Mouse (Mus musculus): ENCODE results near the gene Hexim1. TPM values are rescaled to one million over a fixed set of nuclear protein-coding genes. Genes with fewer than 3 reads are reported as not detected.

Hexim1 gene
- polyA plus RNA-seq (2015; fragmentation: Nextera tagmentation; extraction: Ambion mirVana) = 2.6 and 3.0 TPM in 2 replicates

DNA sequence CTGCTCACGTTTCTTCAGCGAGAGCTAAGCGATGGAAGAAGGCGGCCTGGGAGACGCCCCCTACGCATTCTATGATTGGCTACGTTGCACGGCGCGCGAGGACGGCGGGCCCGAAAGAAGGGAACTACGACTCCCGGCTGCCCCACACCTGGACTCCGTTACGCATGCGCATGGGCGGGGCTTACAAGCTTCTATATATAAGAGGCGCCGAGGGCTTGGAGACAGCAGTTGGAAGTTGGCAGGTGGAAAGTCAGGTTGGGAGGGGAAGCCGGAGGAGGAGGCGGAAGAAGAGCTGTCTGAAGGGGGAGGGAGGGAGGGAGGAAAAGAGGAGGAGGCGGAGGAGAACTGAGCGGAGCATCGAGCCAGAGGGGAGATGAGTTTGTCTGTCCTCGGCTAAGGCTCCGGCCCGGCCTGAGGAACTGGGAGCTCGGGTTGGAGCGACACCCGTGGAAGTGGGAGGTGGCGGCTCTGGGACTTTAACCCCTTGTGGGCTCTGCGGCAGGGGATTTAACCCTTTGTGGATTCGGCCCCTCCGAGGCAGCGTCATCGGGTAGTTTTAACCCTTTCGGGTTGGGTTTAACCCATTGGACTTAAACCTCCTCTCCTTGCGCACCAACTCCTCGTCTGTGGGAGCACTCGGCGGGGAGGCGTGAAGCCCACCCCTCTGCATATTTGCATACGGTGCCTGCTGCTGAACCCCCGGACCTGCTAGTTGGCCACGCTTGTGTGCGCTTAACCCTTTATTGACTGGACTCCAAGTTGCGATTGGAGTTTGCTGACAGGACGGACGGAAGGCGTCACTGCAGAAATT, at the start of gene Hexim1:
Gene Hexim1 (plus strand): TSS at position 224 of the 811 bp plus-strand sequence.
- H3K27ac ChIP-seq = peak within 1 kb of the TSS; percentile 91
- ATAC-seq (replicated peaks; ENCODE audit: insufficient number of reproducible peaks, insufficient read depth, low FRiP score, low read depth) = peak; percentile 93
- H3K4me3 ChIP-seq = peak within 1 kb of the TSS; percentile 76
- WGBS = under 1% methylated on average over 53 of the region's 53 CpGs
- H3K36me3 ChIP-seq = no peaks in the 10 kb centered on the region
- H3K9ac ChIP-seq = peak within 1 kb of the TSS; percentile 85
- H3K4me2 ChIP-seq = peak within 1 kb of the TSS; percentile 96
- H3K9me3 ChIP-seq (replicated peaks) = no peaks in the 10 kb centered on the region
- peaks cover 44% of the 10 kb centered on the region for H3K4me1 ChIP-seq (replicated peaks)
- no peaks in the 10 kb centered on the region for H3K27me3 ChIP-seq

DNA sequence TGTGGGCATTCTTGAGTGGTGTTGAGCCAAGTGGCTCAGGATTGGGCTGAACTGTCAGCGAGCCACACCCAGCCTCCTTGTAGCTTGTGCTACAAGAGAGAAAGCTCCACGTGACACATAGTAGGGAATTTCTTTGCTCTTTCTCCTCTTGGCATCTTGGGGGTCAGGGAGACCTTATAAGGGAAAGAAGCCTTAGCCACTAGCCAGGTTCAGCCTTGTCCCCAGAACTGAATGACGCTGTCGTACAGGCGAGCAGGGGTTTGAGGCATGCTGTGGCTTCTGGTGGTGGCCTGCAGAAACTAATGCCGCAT, 49.0 kb upstream of the Hexim1 start:
- WGBS = 89% methylated on average over 6 of the region's 6 CpGs
- Histone ChIP-seq H3K27ac (peak overlapping the region; percentile 67), H3K4me2 (no peak overlapping the region), H3K9ac (no peak overlapping the region), H3K27me3 (no peaks in the 10 kb centered on the region), H3K4me1 (replicated peaks) (peaks cover 18% of the 10 kb centered on the region), H3K36me3 (peaks cover 76% of the 10 kb centered on the region), H3K4me3 (no peak overlapping the region), H3K9me3 (replicated peaks) (no peaks in the 10 kb centered on the region)
- no peak for ATAC-seq (replicated peaks; ENCODE audit: insufficient number of reproducible peaks, insufficient read depth, low FRiP score, low read depth)

DNA sequence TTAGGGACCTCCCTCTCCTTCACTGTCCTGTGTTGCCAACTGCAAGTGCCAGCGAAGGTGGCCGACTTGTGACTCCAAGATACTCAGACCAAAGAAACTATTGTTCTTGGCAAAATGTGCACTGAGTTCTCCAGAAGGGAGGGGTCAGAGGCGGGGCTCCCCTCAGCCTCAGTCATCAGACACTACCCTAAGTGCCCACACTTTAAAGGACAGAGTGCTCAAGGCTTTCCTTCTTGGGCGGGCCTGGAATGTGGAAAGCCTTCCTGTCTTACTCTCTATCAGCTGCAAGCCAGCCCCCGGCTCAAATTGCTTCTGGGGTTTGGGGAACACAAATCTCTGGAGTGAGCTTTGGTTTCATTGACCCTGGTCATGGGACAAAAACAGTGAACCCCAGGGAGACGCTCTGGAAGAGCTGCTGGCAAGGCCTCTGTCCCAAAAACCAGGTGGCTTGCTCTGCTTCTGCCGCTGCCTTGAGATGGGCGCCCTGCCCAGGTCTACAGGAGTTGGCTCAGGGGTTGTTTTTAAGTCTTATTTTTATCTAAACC, 48.5 kb upstream of the Hexim1 start:
- H3K9ac ChIP-seq = no peak overlapping the region
- H3K4me1 ChIP-seq (replicated peaks) = peaks cover 18% of the 10 kb centered on the region
- H3K9me3 ChIP-seq (replicated peaks) = no peaks in the 10 kb centered on the region
- WGBS = 54% methylated on average over 8 of the region's 8 CpGs
- H3K4me2 ChIP-seq = no peak overlapping the region
- H3K4me3 ChIP-seq = no peak overlapping the region
- peak overlapping the region; percentile 67 for H3K27ac ChIP-seq
- peaks cover 72% of the 10 kb centered on the region for H3K36me3 ChIP-seq
- ATAC-seq (replicated peaks; ENCODE audit: insufficient number of reproducible peaks, insufficient read depth, low FRiP score, low read depth) = peak; percentile 59; the same call in 1 of the 2 replicates
- H3K27me3 ChIP-seq = no peaks in the 10 kb centered on the region

DNA sequence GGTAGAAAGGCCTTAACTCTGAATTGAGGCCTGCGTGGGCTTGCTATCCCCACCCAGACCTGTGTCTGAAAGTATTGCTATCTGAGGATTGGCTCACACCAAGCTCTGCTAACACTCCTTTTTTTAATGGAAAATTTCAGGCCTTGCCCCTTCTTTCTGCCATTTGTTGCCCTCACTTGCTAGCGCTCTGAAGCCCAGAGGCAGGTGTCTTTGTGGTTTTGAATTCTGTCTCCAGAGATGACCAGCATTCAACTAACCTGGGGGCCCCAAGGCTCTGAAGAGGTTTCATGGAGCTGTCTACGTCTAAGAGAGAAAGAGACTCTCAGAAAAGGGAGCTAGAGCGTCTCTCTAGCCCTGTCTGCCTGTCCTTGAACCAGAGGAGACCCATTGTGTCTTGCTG, 47.8 kb upstream of the Hexim1 start:
- no peaks in the 10 kb centered on the region for H3K27me3 ChIP-seq
- 90% methylated on average over 4 of the region's 4 CpGs for WGBS
- peaks cover 18% of the 10 kb centered on the region for H3K4me1 ChIP-seq (replicated peaks)
- H3K4me2 ChIP-seq = no peak overlapping the region
- H3K4me3 ChIP-seq = no peak overlapping the region
- H3K9ac ChIP-seq = no peak overlapping the region
- peak overlapping the region; percentile 67 for H3K27ac ChIP-seq
- no peaks in the 10 kb centered on the region for H3K9me3 ChIP-seq (replicated peaks)
- no peak for ATAC-seq (replicated peaks; ENCODE audit: insufficient number of reproducible peaks, insufficient read depth, low FRiP score, low read depth)
- H3K36me3 ChIP-seq = peaks cover 67% of the 10 kb centered on the region

DNA sequence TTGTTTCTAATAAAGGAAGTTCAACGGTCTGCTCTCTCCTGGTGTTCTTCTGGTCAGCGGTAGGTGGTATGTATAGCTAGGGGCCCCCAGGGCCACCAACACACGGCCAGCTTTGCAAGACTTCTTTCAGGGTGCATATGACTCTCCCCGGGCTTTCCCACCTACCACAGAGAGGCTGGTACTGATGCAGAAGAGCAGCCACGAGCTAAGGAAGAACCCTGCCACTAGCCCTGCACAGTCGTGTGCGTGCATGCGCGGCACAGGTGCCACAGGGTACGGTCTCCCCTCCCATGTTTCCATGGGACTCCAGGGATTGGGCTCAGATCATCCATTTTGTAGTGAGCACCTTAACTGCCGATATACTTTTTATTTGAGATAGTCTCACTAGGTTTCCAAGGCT, 47.1 kb upstream of the Hexim1 start:
- Histone ChIP-seq H3K4me3 (no peak overlapping the region), H3K4me2 (no peak overlapping the region), H3K9me3 (replicated peaks) (no peaks in the 10 kb centered on the region), H3K36me3 (peaks cover 62% of the 10 kb centered on the region), H3K4me1 (replicated peaks) (peaks cover 21% of the 10 kb centered on the region), H3K27ac (no peak overlapping the region), H3K9ac (no peak overlapping the region), H3K27me3 (no peaks in the 10 kb centered on the region)
- WGBS = 89% methylated on average over 11 of the region's 11 CpGs
- ATAC-seq (replicated peaks; ENCODE audit: insufficient number of reproducible peaks, insufficient read depth, low FRiP score, low read depth) = no peak

DNA sequence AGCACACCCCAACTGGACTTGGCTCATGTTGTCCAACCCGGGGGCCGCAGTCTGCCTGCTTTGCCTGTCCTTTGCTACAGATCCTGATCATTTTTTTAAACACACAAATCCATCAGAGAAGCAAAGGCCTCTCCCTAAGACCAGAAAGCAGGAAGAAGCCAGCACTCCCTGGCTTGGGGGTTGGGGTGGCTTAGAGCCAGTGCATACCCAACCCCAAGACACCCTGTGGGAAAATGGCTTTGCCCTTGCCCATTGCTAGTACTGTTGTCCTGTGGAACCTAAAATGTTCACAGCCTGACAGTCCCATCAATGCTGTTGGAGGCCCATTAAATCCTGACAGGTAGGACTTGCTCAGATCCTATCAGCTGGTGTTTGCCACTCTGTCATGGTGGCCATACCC, 46.3 kb upstream of the Hexim1 start:
- H3K4me2 ChIP-seq = no peak overlapping the region
- H3K27ac ChIP-seq = no peak overlapping the region
- H3K4me3 ChIP-seq = no peak overlapping the region
- H3K4me1 ChIP-seq (replicated peaks) = peaks cover 29% of the 10 kb centered on the region
- no peak overlapping the region for H3K9ac ChIP-seq
- 96% methylated on average over 2 of the region's 2 CpGs for WGBS
- peaks cover 54% of the 10 kb centered on the region for H3K36me3 ChIP-seq
- no peaks in the 10 kb centered on the region for H3K27me3 ChIP-seq
- no peaks in the 10 kb centered on the region for H3K9me3 ChIP-seq (replicated peaks)
- ATAC-seq (replicated peaks; ENCODE audit: insufficient number of reproducible peaks, insufficient read depth, low FRiP score, low read depth) = no peak

DNA sequence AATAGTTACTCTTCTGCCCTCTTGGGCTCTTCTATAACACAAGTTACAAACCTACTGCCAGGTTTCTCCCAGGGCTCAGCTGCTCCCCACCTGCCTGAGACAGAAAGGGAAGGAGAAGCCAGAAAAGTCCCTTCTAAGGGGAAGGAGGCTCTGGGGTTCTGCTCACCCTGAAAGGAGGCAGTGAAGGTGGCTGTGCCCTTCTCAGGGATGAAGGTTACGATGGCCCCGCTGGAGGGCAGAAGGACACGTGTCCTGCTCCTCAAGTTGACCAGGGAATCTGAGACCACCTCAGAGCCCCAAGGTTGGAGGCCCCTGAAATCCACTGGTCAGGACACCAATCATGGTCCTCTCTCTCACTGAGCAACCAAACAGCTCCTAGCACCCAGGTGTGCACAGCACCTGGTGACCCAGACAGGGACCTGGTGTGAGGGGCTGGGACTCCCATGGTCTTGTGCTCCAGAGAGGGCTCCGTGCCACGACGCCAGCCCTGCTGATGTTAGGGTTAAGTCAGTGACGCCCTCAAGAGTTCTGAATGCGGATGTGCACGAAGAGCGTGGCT, 45.6 kb upstream of the Hexim1 start:
- Histone ChIP-seq H3K27me3 (no peaks in the 10 kb centered on the region), H3K4me1 (replicated peaks) (peaks cover 32% of the 10 kb centered on the region), H3K9ac (no peak overlapping the region), H3K9me3 (replicated peaks) (no peaks in the 10 kb centered on the region), H3K27ac (no peak overlapping the region), H3K4me3 (no peak overlapping the region), H3K36me3 (peaks cover 49% of the 10 kb centered on the region), H3K4me2 (no peak overlapping the region)
- 92% methylated on average over 10 of the region's 10 CpGs for WGBS
- ATAC-seq (replicated peaks; ENCODE audit: insufficient number of reproducible peaks, insufficient read depth, low FRiP score, low read depth) = no peak

DNA sequence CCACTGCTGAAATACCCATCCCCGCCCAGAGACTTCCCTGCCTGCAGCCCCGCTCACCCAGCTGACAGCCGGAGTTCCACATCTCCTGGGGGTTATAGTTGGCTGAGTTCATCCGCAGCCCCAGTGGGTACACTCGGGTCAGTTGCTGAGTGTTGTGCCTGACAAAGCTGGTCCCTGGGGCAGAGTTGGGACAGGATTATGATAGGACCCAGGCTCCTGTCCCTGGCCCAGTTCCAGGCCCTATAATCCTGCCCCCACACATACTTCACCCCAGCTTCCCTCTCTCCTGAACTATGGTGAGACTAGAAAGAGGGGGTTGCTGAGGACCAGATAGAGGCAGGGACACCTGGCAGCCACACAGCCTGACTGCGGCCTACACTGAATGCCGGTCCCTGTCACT, 42.4 kb upstream of the Hexim1 start:
- Histone ChIP-seq H3K4me3 (no peak overlapping the region), H3K4me1 (replicated peaks) (peaks cover 17% of the 10 kb centered on the region), H3K36me3 (peaks cover 28% of the 10 kb centered on the region), H3K27ac (no peak overlapping the region; the same call in 1 of the 2 replicates), H3K4me2 (no peak overlapping the region), H3K9me3 (replicated peaks) (no peaks in the 10 kb centered on the region), H3K27me3 (no peaks in the 10 kb centered on the region), H3K9ac (no peak overlapping the region)
- no peak for ATAC-seq (replicated peaks; ENCODE audit: insufficient number of reproducible peaks, insufficient read depth, low FRiP score, low read depth)
- 72% methylated on average over 7 of the region's 7 CpGs for WGBS

DNA sequence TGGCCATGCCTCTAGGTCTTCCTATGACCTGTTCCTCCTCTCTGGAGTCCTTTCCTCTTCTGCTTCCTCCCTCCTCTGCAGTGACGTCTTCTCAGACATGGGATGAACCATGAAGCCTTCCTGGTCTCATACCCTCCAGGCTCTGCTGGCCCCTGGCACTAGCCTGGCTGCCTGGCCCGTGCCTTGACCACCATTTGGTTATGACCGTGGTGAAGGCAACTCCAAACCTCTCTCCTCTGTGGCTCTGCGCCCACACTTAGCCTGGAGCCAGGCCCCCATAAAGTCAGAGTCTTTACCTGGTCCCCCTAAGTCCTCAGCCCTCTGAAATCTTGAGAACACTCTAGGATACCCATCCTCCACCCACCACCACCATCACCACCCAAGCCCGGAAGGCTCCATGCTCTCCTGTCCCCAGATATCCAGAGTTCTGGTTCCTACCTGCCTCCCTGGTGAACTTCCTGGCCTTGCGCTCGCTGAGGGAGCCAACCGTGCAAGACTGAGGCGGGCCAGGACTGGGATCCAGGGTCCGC, 41.8 kb upstream of the Hexim1 start:
- Histone ChIP-seq H3K4me1 (replicated peaks) (peaks cover 17% of the 10 kb centered on the region), H3K4me2 (peak overlapping the region; percentile 23; the same call in 1 of the 2 replicates), H3K36me3 (peaks cover 27% of the 10 kb centered on the region), H3K9ac (no peak overlapping the region), H3K27me3 (no peaks in the 10 kb centered on the region), H3K27ac (no peak overlapping the region), H3K4me3 (no peak overlapping the region), H3K9me3 (replicated peaks) (no peaks in the 10 kb centered on the region)
- WGBS = 65% methylated on average over 10 of the region's 10 CpGs
- ATAC-seq (replicated peaks; ENCODE audit: insufficient number of reproducible peaks, insufficient read depth, low FRiP score, low read depth) = no peak

DNA sequence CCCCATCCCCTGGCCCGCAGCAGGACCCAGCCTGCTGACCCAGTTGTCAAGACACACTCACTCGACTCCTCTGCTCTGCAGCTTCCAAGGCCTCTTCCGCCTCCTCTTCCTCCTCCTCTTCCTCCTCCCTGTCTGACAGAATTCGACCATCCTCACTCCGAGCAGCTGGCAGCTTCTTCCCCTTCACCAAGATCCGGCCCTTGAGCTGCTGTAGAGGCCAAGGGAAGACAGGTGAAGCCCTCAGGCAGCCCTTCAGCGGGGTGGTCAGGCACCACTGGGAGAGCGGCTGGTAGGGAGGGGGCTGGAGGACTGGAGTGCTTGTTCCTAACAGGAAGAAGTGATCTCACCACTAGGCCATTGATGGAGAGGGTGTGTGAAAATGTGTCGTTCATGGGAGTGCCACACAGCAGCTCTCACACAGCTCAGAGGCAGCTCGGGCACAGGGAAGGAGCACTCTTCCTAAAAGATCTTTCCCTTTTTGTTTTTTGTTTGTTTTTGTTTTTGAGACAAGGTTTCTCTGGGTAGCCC, 41.2 kb upstream of the Hexim1 start:
- ATAC-seq (replicated peaks; ENCODE audit: insufficient number of reproducible peaks, insufficient read depth, low FRiP score, low read depth) = 0 out of 2 replicates have a peak, but pooled peaks have one; percentile 10
- H3K27me3 ChIP-seq = peaks cover under 1% of the 10 kb centered on the region; the same call in 1 of the 2 replicates
- H3K4me3 ChIP-seq = 0 out of 2 replicates have a peak overlapping the region, but pooled peaks have one; percentile 17
- no peak overlapping the region for H3K9ac ChIP-seq
- H3K4me1 ChIP-seq (replicated peaks) = peaks cover 17% of the 10 kb centered on the region
- no peaks in the 10 kb centered on the region for H3K9me3 ChIP-seq (replicated peaks)
- H3K27ac ChIP-seq = no peak overlapping the region
- 30% methylated on average over 10 of the region's 10 CpGs for WGBS
- peak overlapping the region; percentile 23; the same call in 1 of the 2 replicates for H3K4me2 ChIP-seq
- peaks cover 24% of the 10 kb centered on the region for H3K36me3 ChIP-seq

DNA sequence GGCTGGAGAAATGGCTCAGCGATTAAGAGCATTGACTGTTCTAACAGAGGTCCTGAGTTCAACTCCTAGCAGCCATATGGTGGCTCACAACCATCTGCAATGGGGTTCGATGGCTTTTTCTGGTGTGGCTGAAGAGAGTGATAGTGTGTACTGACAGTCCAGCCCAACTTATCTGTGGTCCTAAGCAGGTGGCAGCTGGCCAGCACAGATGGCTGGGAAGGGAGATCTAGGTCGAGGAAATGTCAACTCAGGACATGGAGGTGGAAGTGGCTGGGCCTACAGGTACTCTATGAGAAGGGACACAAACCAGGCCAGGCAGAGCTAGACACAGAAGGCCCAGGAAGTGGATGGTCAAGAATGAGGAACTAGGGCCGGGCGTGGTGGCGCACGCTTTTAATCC, 40.0 kb upstream of the Hexim1 start:
- H3K4me3 ChIP-seq = no peak overlapping the region
- no peak overlapping the region for H3K27ac ChIP-seq
- 75% methylated on average over 7 of the region's 7 CpGs for WGBS
- no peak for ATAC-seq (replicated peaks; ENCODE audit: insufficient number of reproducible peaks, insufficient read depth, low FRiP score, low read depth)
- H3K4me2 ChIP-seq = no peak overlapping the region
- no peak overlapping the region for H3K9ac ChIP-seq
- H3K9me3 ChIP-seq (replicated peaks) = no peaks in the 10 kb centered on the region
- H3K27me3 ChIP-seq = peaks cover 3% of the 10 kb centered on the region; the same call in 1 of the 2 replicates
- peaks cover 13% of the 10 kb centered on the region for H3K36me3 ChIP-seq
- H3K4me1 ChIP-seq (replicated peaks) = peaks cover 29% of the 10 kb centered on the region

All from heart, embryonic 15.5 days (tissue).